Mouse (Mus musculus): ENCODE data around the gene Fryl. TPM values are rescaled to one million over a fixed set of nuclear protein-coding genes. Genes with fewer than 3 reads are reported as not detected.

Fryl gene
- polyA plus RNA-seq, 1 experiment from 2014 or later = 44.3 TPM

DNA sequence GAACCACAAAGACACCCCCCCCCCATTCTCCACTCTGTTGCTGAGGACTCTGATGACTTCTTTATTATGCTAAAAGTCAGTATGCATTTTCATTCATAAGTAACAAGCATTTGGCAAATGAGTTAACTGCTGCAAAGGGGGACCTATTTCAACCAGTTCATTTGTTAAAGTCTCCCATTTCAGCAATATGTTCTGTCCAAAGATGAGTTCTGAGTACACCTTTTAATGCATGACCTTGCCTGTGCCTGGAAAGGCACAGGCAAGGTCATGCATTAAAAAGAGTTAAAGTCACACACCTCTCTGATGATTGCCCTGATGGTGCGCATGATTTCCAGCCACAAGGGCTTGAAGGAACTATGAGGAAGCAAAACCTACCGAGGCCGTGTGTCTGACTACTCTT, 36.7 kb downstream of the Fryl start:
- no peak overlapping the region for H3K4me2 ChIP-seq (replicated peaks; ENCODE audit: low read depth, low read length)
- H3K4me3 ChIP-seq (ENCODE audit: low read length) = no peak overlapping the region
- peaks cover 4% of the 10 kb centered on the region; the same call in 1 of the 2 replicates for H3K36me3 ChIP-seq (ENCODE audit: control insufficient read depth, insufficient read depth, low read length)
- no peaks in the 10 kb centered on the region for H3K27me3 ChIP-seq (ENCODE audit: control insufficient read depth, insufficient read depth, low read length)
- no peak for ATAC-seq (ENCODE audit: low FRiP score, low TSS enrichment)
- no peak overlapping the region for H3K9ac ChIP-seq (ENCODE audit: low read depth, low read length)
- WGBS = 69% methylated on average over 3 of the region's 3 CpGs
- H3K4me1 ChIP-seq (ENCODE audit: control insufficient read depth, insufficient read depth, low read length) = no peaks in the 10 kb centered on the region
- no peaks in the 10 kb centered on the region for H3K9me3 ChIP-seq (ENCODE audit: control insufficient read depth, low read length)
- no peak overlapping the region for H3K27ac ChIP-seq (ENCODE audit: low read depth, low read length)

DNA sequence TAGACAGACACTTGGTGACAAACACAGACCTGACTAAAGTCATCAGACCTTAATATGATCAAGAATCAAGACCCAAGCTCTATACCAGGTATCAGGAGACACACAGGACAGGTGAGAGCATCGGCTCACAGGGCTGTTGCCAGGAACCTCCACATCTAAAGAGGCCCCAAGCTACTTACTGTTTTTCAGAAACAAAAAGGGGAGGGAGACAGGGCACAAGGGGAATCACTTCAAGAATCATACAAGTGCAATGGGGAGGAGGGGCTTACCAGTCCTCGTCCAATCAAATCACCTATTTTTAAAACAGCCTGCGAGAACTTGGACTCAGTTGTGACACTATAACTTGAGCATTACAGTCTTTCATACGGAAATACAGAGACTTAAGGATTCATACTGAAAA, 38.4 kb downstream of the Fryl start:
- no peak for ATAC-seq (ENCODE audit: low FRiP score, low TSS enrichment)
- H3K9me3 ChIP-seq (ENCODE audit: control insufficient read depth, low read length) = no peaks in the 10 kb centered on the region
- 92% methylated on average over 4 of the region's 4 CpGs for WGBS

DNA sequence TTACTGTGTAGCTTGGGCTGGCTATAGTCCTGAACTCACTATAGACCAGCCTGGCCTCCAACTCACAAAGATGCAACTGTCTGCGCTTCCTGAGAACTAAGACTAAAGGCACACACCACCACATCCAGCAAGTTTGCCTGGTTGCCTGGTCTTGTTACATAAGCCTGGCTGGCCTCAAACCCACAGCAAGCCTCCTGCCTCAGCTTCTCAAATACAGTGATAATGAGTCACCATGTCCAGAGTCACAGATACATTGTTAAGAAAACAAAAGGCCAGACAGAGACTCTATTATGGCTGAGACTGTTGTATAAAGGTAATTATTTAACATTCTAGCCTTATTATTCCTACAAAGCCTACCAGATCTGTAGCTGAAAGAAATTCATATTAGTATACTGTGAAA, 39.3 kb downstream of the Fryl start:
- no peak for ATAC-seq (ENCODE audit: low FRiP score, low TSS enrichment)
- no peak overlapping the region for H3K9ac ChIP-seq (ENCODE audit: low read depth, low read length)
- H3K4me3 ChIP-seq (ENCODE audit: low read length) = no peak overlapping the region
- H3K9me3 ChIP-seq (ENCODE audit: control insufficient read depth, low read length) = no peaks in the 10 kb centered on the region
- H3K27ac ChIP-seq (ENCODE audit: low read depth, low read length) = no peak overlapping the region
- H3K4me1 ChIP-seq (ENCODE audit: control insufficient read depth, insufficient read depth, low read length) = no peaks in the 10 kb centered on the region
- peaks cover 5% of the 10 kb centered on the region; the same call in 1 of the 2 replicates for H3K36me3 ChIP-seq (ENCODE audit: control insufficient read depth, insufficient read depth, low read length)
- no peaks in the 10 kb centered on the region for H3K27me3 ChIP-seq (ENCODE audit: control insufficient read depth, insufficient read depth, low read length)
- H3K4me2 ChIP-seq (replicated peaks; ENCODE audit: low read depth, low read length) = no peak overlapping the region
- WGBS = 97% methylated on average over 1 of the region's 1 CpGs

More for the DNA sequence above, 38.4 kb downstream of the Fryl start:
- H3K36me3 ChIP-seq (ENCODE audit: control insufficient read depth, insufficient read depth, low read length) = peaks cover 4% of the 10 kb centered on the region; the same call in 1 of the 2 replicates
- H3K4me3 ChIP-seq (ENCODE audit: low read length) = no peak overlapping the region
- no peak overlapping the region for H3K27ac ChIP-seq (ENCODE audit: low read depth, low read length)
- no peak overlapping the region for H3K9ac ChIP-seq (ENCODE audit: low read depth, low read length)
- H3K4me2 ChIP-seq (replicated peaks; ENCODE audit: low read depth, low read length) = no peak overlapping the region
- no peaks in the 10 kb centered on the region for H3K4me1 ChIP-seq (ENCODE audit: control insufficient read depth, insufficient read depth, low read length)
- no peaks in the 10 kb centered on the region for H3K27me3 ChIP-seq (ENCODE audit: control insufficient read depth, insufficient read depth, low read length)

DNA sequence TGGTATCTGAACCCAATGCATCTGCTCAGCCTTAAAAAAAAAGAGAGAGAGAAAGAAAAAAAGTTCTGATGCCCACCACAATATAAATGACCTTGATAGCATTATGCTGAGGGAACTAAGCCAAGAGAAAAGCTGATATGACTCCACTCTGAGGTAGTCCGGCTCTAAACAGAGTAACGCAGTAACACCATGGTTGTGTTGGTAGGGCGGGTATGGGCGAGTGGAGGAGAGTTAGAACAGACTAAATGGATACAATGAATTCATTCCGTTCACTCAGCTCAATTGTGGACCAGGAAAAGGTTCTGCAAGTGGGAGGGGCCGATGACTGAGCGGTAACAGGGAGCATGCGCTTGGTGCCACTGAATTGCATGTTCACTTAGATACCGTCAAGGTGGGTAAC, 40.4 kb downstream of the Fryl start:
- Histone ChIP-seq H3K4me1 (ENCODE audit: control insufficient read depth, insufficient read depth, low read length) (no peaks in the 10 kb centered on the region), H3K9ac (ENCODE audit: low read depth, low read length) (no peak overlapping the region), H3K27me3 (ENCODE audit: control insufficient read depth, insufficient read depth, low read length) (no peaks in the 10 kb centered on the region), H3K27ac (ENCODE audit: low read depth, low read length) (no peak overlapping the region), H3K36me3 (ENCODE audit: control insufficient read depth, insufficient read depth, low read length) (peaks cover 8% of the 10 kb centered on the region; the same call in 1 of the 2 replicates), H3K4me2 (replicated peaks; ENCODE audit: low read depth, low read length) (no peak overlapping the region), H3K4me3 (ENCODE audit: low read length) (no peak overlapping the region), H3K9me3 (ENCODE audit: control insufficient read depth, low read length) (no peaks in the 10 kb centered on the region)
- 92% methylated on average over 9 of the region's 9 CpGs for WGBS
- ATAC-seq (ENCODE audit: low FRiP score, low TSS enrichment) = no peak

DNA sequence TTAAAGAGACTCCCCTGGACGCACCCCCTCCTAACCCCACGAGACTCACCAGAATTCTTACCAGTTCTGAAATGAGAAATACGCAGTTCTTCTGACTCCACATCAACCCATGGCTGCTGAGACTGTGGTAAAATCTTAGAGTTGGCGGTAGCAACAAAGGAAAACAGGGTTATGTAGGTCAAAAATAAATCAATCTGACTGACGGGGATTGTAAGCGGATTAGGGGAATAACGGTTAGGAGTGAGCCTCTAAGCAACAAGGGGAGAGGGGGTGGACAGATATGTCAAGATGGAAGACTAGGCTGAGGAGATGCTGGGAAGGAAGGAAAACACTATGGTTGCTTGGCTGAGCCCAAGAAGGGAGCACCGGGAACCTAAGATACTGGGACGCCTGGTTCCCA, 44.0 kb downstream of the Fryl start:
- H3K9ac ChIP-seq (ENCODE audit: low read depth, low read length) = no peak overlapping the region
- 78% methylated on average over 9 of the region's 9 CpGs for WGBS
- H3K9me3 ChIP-seq (ENCODE audit: control insufficient read depth, low read length) = no peaks in the 10 kb centered on the region
- peaks cover 10% of the 10 kb centered on the region; the same call in 1 of the 2 replicates for H3K36me3 ChIP-seq (ENCODE audit: control insufficient read depth, insufficient read depth, low read length)
- H3K4me1 ChIP-seq (ENCODE audit: control insufficient read depth, insufficient read depth, low read length) = peaks cover 9% of the 10 kb centered on the region; the same call in 1 of the 2 replicates
- H3K4me3 ChIP-seq (ENCODE audit: low read length) = no peak overlapping the region
- ATAC-seq (ENCODE audit: low FRiP score, low TSS enrichment) = no peak
- H3K27me3 ChIP-seq (ENCODE audit: control insufficient read depth, insufficient read depth, low read length) = no peaks in the 10 kb centered on the region
- no peak overlapping the region for H3K4me2 ChIP-seq (replicated peaks; ENCODE audit: low read depth, low read length)
- H3K27ac ChIP-seq (ENCODE audit: low read depth, low read length) = no peak overlapping the region

DNA sequence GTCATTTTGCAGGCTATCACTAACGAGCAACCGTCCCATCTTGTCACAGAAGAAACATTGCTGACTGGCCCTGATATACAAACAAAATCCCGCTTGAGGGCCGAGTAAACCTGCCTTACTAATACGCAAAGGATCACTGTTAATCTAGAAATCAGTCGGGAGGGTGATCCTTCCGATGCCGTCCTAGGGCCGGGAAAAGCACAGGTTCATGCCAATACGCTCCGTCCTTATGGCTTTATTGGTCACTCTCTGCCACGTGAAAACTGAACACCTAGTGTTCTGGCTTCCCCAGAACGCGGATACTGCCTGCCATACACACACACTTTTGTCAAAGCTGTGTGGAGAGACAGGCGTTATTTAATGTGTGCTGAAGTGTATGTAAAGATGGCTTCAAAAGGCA, 44.5 kb downstream of the Fryl start:
- ATAC-seq (ENCODE audit: low FRiP score, low TSS enrichment) = no peak

DNA sequence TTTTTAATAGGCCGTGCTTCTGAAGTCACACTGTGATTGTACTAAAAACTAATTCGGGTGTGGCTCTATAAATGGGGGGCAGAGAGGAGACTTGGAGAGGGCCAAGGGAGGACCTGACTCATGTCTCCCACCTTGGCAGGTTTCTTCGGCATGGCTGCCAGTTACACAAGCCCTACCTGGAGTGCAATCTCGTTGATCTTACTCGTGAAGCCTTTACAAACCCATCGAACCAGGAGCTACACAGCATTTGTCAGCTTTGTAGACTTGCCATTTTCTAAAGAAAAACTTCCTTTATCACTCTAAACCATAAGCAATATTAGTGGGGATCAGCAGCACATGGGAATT, 45.5 kb downstream of the Fryl start:
- H3K4me2 ChIP-seq (replicated peaks; ENCODE audit: low read depth, low read length) = no peak overlapping the region
- no peak overlapping the region for H3K4me3 ChIP-seq (ENCODE audit: low read length)
- peaks cover 9% of the 10 kb centered on the region; the same call in 1 of the 2 replicates for H3K4me1 ChIP-seq (ENCODE audit: control insufficient read depth, insufficient read depth, low read length)
- H3K9ac ChIP-seq (ENCODE audit: low read depth, low read length) = no peak overlapping the region
- no peak overlapping the region for H3K27ac ChIP-seq (ENCODE audit: low read depth, low read length)
- WGBS = 90% methylated on average over 6 of the region's 6 CpGs
- H3K9me3 ChIP-seq (ENCODE audit: control insufficient read depth, low read length) = no peaks in the 10 kb centered on the region
- no peaks in the 10 kb centered on the region for H3K27me3 ChIP-seq (ENCODE audit: control insufficient read depth, insufficient read depth, low read length)
- H3K36me3 ChIP-seq (ENCODE audit: control insufficient read depth, insufficient read depth, low read length) = peaks cover 10% of the 10 kb centered on the region; the same call in 1 of the 2 replicates
- ATAC-seq (ENCODE audit: low FRiP score, low TSS enrichment) = no peak

More for the DNA sequence above, 44.5 kb downstream of the Fryl start:
- WGBS = 94% methylated on average over 15 of the region's 15 CpGs
- Histone ChIP-seq H3K9ac (ENCODE audit: low read depth, low read length) (no peak overlapping the region), H3K4me2 (replicated peaks; ENCODE audit: low read depth, low read length) (no peak overlapping the region), H3K27ac (ENCODE audit: low read depth, low read length) (no peak overlapping the region), H3K4me3 (ENCODE audit: low read length) (no peak overlapping the region), H3K36me3 (ENCODE audit: control insufficient read depth, insufficient read depth, low read length) (peaks cover 10% of the 10 kb centered on the region; the same call in 1 of the 2 replicates), H3K27me3 (ENCODE audit: control insufficient read depth, insufficient read depth, low read length) (no peaks in the 10 kb centered on the region), H3K9me3 (ENCODE audit: control insufficient read depth, low read length) (no peaks in the 10 kb centered on the region), H3K4me1 (ENCODE audit: control insufficient read depth, insufficient read depth, low read length) (peaks cover 9% of the 10 kb centered on the region; the same call in 1 of the 2 replicates)

DNA sequence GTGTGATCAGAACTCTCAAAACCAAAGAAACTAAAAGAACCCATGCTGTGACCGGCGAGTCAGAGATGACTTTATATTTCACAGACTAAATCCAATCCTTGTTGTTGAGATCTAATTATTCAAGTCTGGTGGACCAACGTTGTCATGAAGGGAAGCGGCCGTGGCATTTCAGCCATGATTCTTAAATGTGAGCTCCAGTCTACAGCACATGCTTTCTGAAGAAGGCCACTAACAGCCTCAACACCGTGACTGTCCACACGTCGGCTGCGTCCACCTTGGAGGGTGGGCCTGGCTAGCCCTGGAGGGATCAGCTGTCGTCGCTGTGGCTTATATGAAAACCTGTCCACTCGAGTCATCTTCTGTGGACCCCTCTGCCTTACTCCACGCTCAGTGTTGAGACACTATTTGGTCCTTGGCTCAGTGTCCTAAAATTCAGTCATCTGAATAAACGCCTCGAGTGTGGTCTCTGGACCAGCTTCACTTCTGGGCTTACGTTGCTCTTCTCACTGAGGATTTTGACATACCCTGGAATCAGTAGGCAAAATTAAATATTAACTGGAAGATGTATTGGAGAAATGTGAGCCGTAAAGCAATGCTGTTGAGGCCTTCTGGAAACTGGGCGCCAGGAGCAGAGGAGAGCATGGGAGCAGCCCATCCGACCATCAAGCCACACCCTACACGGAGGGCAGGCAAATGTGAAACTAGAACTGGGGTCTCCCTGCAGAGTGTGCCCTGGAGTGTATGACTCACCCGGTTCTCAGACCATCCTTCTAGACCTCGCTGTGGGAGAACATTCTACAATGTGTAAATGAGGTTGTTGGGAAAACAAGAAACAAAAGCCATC, 46.1 kb downstream of the Fryl start:
- Histone ChIP-seq H3K27ac (ENCODE audit: low read depth, low read length) (no peak overlapping the region), H3K4me1 (ENCODE audit: control insufficient read depth, insufficient read depth, low read length) (peaks cover 9% of the 10 kb centered on the region; the same call in 1 of the 2 replicates), H3K27me3 (ENCODE audit: control insufficient read depth, insufficient read depth, low read length) (no peaks in the 10 kb centered on the region), H3K4me3 (ENCODE audit: low read length) (no peak overlapping the region), H3K36me3 (ENCODE audit: control insufficient read depth, insufficient read depth, low read length) (peaks cover 10% of the 10 kb centered on the region; the same call in 1 of the 2 replicates), H3K4me2 (replicated peaks; ENCODE audit: low read depth, low read length) (no peak overlapping the region), H3K9ac (ENCODE audit: low read depth, low read length) (no peak overlapping the region), H3K9me3 (ENCODE audit: control insufficient read depth, low read length) (no peaks in the 10 kb centered on the region)
- 85% methylated on average over 22 of the region's 22 CpGs for WGBS
- ATAC-seq (ENCODE audit: low FRiP score, low TSS enrichment) = no peak

Measured in kidney, embryonic 14.5 days (tissue).